In the genomic region with DNA sequence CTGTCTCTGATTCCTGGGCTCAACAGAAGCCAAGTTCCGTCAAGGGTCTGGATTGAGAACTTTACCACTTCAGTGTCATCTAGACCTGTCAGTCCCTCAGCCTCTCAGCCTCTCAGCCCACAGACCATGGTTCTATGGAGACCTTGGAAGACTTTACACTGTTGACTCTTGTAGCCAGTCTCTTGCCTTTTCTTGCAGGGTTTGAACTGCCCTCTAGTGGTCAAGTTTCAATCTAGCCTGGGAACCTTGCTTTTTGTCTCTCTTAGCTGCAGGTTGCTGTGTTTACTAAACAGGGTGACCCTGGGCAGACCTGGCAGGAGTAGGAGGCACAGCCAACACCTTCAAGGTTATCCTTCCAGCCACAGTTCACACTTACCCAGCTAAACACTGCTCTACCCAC, we compare ENCODE assay signal across 10 mouse cellular contexts.
DNase-seq lines count a peak whose midpoint lies in the region; ATAC-seq lines count a peak whose summit lies in the region.
"Had no signal": no experiment of that assay in that cellular context is flagged by ENCODE, and none has a peak within 500 bp of the region (broad histone marks: within the 10 kb centered on the region; RNA-seq: fewer than 3 reads in every experiment).

No protein-coding gene starts in this region.

- no peak for DNase-seq in frontal cortex, postnatal 25 days (ENCODE audit: low spot score in 2 of 2)
- DNase-seq in neural tube, embryonic 10.5 days (ENCODE audit: extremely low spot score, low spot score), result no peak
- peak; percentile 13 for DNase-seq in embryo, embryonic 11.5 days (ENCODE audit: low read depth, low spot score)
- DNase-seq in MN1 (ENCODE audit: low spot score), result no peak

- no peak overlapping the region for H3K9ac ChIP-seq in neural tube, embryonic 15.5 days (replicated peaks)
- no peak overlapping the region for H3K9ac ChIP-seq in forebrain, embryonic 13.5 days
- H3K9ac ChIP-seq: heart, embryonic 13.5 days; lung, embryonic 15.5 days had no signal

- no peaks in the 10 kb centered on the region for H3K27me3 ChIP-seq in neural tube, embryonic 15.5 days (replicated peaks)
- H3K27me3 ChIP-seq in forebrain, embryonic 13.5 days, result no peaks in the 10 kb centered on the region
- H3K27me3 ChIP-seq: lung, embryonic 15.5 days had no signal

- peak; percentile 52; the same call in 1 of the 2 replicates for ATAC-seq in frontal cortex, adult (ENCODE audit: low TSS enrichment)
- peak; percentile 35 for ATAC-seq in neural tube, embryonic 15.5 days (ENCODE audit: low FRiP score)
- 0 out of 2 replicates have a peak, but pooled peaks have one; percentile 26 for ATAC-seq in megakaryocyte progenitor cell, adult 5-6 weeks (replicated peaks; ENCODE audit: poor library complexity)
- ATAC-seq in forebrain, embryonic 13.5 days, result no peak

- no peak overlapping the region for H3K4me3 ChIP-seq in neural tube, embryonic 15.5 days (replicated peaks)
- H3K4me3 ChIP-seq in forebrain, embryonic 13.5 days, result no peak overlapping the region
- H3K4me3 ChIP-seq: heart, embryonic 13.5 days; lung, embryonic 15.5 days had no signal

- H3K9me3 ChIP-seq in neural tube, embryonic 15.5 days (replicated peaks), result no peaks in the 10 kb centered on the region
- H3K9me3 ChIP-seq in forebrain, embryonic 13.5 days (replicated peaks), result no peaks in the 10 kb centered on the region
- H3K9me3 ChIP-seq: heart, embryonic 13.5 days; lung, embryonic 15.5 days had no signal

- no peaks in the 10 kb centered on the region for H3K36me3 ChIP-seq in neural tube, embryonic 15.5 days
- no peaks in the 10 kb centered on the region for H3K36me3 ChIP-seq in forebrain, embryonic 13.5 days (ENCODE audit: poor library complexity, severe bottlenecking)
- H3K36me3 ChIP-seq: heart, embryonic 13.5 days; lung, embryonic 15.5 days had no signal

- WGBS in neural tube, embryonic 15.5 days, result 57% methylated on average over 1 of the region's 1 CpGs
- WGBS in forebrain, embryonic 13.5 days, result 37% methylated on average over 1 of the region's 1 CpGs

- no peak overlapping the region for H3K4me2 ChIP-seq in neural tube, embryonic 15.5 days
- H3K4me2 ChIP-seq in forebrain, embryonic 13.5 days, result no peak overlapping the region
- H3K4me2 ChIP-seq: heart, embryonic 13.5 days; lung, embryonic 15.5 days had no signal

- H3K27ac ChIP-seq in neural tube, embryonic 15.5 days (replicated peaks), result no peak overlapping the region
- H3K27ac ChIP-seq in forebrain, embryonic 13.5 days, result no peak overlapping the region
- H3K27ac ChIP-seq: heart, embryonic 13.5 days; lung, embryonic 15.5 days had no signal

- H3K4me1 ChIP-seq in neural tube, embryonic 15.5 days, result no peaks in the 10 kb centered on the region
- H3K4me1 ChIP-seq in forebrain, embryonic 13.5 days, result no peaks in the 10 kb centered on the region
- H3K4me1 ChIP-seq: heart, embryonic 13.5 days; lung, embryonic 15.5 days had no signal
